Mouse (Mus musculus): ENCODE data around the gene Pip4k2a. TPM values are rescaled to one million over a fixed set of nuclear protein-coding genes. Genes with fewer than 3 reads are reported as not detected.

Pip4k2a gene
- total RNA-seq, 4 experiments from 2014 or later: 2.1 to 2.7 (median 2.3) TPM

GRCm38 (mm10) chr2:18928597-18929257 is 69.2 kb downstream of the Pip4k2a start:
- DNase-seq (ENCODE audit: low spot score in 2 of 2): no peak

GRCm38 (mm10) chr2:18928196-18928595 is 69.7 kb downstream of the Pip4k2a start:
- no peak for DNase-seq (ENCODE audit: low spot score in 2 of 2)

- no peak for DNase-seq (ENCODE audit: low spot score in 2 of 2)
These were observed 73.9 kb downstream of the Pip4k2a start for GRCm38 (mm10) chr2:18923806-18924595.

DNA sequence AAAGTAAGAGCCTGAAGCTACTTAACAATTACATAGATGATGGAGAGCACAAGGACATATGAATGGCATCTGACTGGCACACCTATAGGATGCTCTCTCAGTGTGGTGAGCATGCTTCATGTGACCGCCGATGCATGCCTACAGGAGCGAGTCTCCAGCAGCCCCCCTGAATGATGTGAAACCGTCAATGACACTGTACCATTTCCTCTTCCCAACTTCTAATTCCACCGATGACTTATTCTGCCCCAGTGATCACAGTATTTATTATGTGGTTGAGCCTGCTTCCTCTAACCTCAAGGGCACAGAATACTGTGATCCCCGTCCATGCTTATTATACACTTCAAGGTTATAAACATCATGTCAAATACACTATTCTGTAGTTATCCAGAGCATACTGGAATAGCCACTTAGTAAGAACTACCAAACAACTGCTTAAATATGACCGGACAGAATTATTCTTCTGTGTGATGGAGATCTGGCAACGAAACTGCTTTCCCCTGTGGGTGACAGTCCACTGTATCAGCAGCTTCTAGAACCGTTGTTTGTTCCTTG is 74.8 kb downstream of the Pip4k2a start:
- no peak for DNase-seq (ENCODE audit: low spot score in 2 of 2)

DNA sequence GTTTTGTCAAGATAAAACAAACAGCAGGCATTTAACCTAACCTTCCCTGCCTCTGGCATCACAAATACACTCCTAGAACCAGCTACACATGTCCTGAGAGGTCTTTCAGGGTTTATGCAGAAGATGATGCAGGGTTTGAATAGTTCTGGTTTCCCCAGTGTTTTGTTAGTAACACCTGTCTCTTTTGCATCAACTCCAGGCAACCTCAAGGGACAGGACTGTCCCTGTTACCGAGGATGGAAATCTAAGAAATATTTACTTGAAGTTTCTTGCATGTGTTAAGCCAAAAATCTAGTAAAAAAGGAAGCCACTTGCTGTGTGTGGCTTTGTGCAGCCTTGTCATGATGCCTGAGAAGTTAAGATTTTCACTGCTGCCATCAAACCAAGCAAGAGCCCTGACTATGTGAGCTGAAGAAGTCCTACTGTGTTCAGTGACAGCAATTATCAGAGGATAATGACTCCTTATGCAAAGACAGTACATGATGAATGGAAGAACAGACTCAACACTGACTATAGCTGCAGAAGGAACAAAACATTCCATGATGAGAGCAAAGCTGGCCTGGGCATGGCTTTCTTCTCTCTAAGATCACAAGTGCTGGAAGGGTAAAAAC is 76.3 kb downstream of the Pip4k2a start:
- no peak for DNase-seq (ENCODE audit: low spot score in 2 of 2)

- no peak for DNase-seq (ENCODE audit: low spot score in 2 of 2)
These were observed 77.5 kb downstream of the Pip4k2a start for GRCm38 (mm10) chr2:18920461-18920877.

GRCm38 (mm10) chr2:18919797-18920354 is 78.0 kb downstream of the Pip4k2a start:
- DNase-seq (ENCODE audit: low spot score in 2 of 2): no peak

GRCm38 (mm10) chr2:18917838-18918237 is 80.1 kb downstream of the Pip4k2a start:
- no peak for DNase-seq (ENCODE audit: low spot score in 2 of 2)

DNA sequence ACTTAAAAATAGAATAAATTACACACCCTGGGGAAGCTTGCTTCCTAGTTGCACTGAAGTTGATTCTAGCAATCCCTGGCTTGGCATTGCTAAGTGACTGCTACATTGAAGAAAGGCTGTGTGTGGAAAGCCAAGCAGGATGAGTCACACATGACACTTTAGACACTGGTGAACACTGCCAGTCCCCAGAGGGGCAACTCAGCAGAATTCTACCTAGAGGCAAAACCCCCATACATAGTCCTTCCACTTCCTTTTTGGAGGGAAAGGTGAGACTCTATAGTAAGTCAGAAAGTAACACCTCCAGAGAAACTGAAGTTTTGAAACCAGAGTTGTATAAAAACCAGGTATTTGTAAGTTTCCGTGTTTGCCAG is 80.6 kb downstream of the Pip4k2a start:
- no peak for DNase-seq (ENCODE audit: low spot score in 2 of 2)

GRCm38 (mm10) chr2:18916615-18917379 is 81.1 kb downstream of the Pip4k2a start:
- DNase-seq (ENCODE audit: low spot score in 2 of 2): no peak

DNA sequence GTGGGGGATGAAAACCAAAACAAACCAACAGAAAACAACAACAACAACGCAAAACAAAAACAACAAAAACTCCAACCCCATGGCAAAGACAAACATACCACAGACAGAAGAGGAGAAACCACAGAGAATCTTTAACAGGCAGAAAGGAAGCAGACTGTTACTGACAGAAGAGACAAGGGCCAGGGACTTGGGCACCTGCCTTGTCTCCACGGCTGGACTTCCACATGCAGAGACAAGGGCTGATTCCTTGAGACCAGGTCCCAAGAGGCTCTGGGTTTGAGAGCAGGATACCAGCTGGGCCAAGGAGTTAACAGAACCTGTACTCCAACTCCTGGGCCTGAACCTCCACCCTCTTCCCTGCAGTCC is 81.9 kb downstream of the Pip4k2a start:
- DNase-seq (ENCODE audit: low spot score in 2 of 2): no peak

DNA sequence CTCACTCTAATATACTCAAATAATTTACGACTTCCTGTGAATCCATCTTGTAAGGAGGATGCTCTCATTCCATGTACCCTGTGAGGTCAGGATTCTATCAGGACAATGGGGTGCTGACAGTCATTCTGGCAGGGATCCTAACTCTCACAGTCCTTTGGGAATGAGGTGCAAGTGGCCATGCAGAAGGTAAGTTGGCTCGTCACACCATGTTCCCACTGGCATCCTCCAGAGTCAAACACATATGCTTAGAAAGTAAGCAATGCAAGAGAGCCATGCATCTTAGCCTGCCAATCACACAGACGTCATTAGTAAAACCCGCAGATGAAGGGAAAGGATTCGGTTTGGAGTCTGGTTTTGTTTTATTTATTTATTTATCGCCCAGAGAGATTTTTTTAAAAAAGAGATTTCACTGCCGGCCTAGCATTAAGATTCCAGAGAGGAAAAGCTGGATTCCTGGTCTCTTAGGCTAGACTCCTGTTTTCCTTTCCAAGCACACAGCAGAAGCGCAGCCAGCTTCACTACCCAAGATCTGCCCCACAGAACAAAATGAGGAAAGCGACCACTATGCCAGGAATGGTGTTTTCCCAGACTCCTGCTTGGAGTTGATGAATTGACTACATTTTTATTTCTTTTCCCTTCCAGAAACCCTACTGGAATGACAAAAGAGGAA is 82.4 kb downstream of the Pip4k2a start:
- no peak for DNase-seq (ENCODE audit: low spot score in 2 of 2)

- no peak for DNase-seq (ENCODE audit: low spot score in 2 of 2)
These were observed 83.2 kb downstream of the Pip4k2a start for GRCm38 (mm10) chr2:18914750-18915149.

GRCm38 (mm10) chr2:18913642-18914041 is 84.3 kb downstream of the Pip4k2a start:
- no peak for DNase-seq (ENCODE audit: low spot score in 2 of 2)

GRCm38 (mm10) chr2:18911251-18911934 is 86.5 kb downstream of the Pip4k2a start:
- DNase-seq (ENCODE audit: low spot score in 2 of 2): no peak

- DNase-seq (ENCODE audit: low spot score in 2 of 2): no peak
These were observed 87.7 kb downstream of the Pip4k2a start for GRCm38 (mm10) chr2:18910209-18910608.

GRCm38 (mm10) chr2:18909713-18910112 is 88.2 kb downstream of the Pip4k2a start:
- DNase-seq (ENCODE audit: low spot score in 2 of 2): no peak

DNA sequence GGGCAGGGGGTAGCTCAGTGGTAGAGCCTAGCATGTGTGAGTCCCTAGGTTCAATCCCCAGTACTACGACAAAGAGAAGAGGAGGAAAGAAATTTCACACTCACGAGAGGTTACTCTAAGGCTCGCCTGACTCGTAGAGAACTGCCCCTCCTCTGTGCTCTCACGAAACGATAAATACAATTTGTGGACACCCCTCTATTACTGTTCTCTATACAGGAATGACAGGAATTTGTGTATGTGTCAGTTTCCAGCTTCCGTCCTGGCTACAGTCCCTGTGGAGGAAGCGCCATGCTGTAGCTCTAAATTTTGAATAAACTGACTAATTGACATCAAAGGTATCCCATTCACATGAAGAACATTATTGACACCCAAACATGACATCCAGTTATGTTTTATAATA is 90.7 kb downstream of the Pip4k2a start:
- DNase-seq (ENCODE audit: low spot score in 2 of 2): no peak

DNA sequence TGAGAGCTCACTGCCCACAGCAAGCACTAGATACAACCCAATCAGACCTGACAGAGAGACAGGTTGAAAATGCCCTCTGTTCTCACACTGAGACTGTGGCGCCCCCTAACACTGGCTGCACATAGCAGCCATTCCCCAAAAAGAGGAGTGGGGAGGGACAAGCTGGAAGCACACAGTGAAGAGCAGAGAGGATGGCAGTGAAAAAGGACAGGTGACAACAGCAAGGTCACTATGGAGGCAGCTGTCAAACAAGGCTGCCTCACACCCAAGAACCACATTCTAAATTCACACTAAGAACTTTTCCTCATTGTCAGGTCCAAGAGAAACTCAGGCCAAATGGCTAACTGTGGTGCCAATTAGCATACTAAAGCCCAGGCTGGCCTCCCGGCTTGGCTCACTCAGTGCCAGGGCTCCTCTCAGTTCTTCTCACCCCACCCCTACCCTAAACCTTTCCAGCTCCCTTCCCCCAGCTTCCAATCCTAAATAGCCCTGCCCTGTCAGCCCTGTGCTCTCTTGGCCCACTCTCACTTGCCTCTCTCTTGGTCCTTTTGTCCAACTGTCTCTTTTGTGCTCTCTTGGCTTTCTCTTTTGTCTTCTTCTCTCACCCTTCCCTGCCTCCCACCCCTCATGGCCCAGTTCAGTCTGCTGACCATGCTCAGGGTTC is 91.4 kb downstream of the Pip4k2a start:
- DNase-seq (ENCODE audit: low spot score in 2 of 2): no peak
